Mouse (Mus musculus): ENCODE data around the gene Washc3.
A peak's percentile ranks its signal among the peaks of the same experiment; 100 is the strongest.

Washc3 gene

GRCm38 (mm10) chr10:88200951-88201638 lies at the start of gene Washc3:
TSS of gene Washc3 (plus strand) at chr10:88201093.
- DNase-seq: peak; percentile 95 to 96

- no peak for DNase-seq
Observed at GRCm38 (mm10) chr10:88151658-88152057, 49.2 kb upstream of the Washc3 start.

GRCm38 (mm10) chr10:88162096-88162495 lies 38.8 kb upstream of the Washc3 start:
- no peak for DNase-seq

DNA sequence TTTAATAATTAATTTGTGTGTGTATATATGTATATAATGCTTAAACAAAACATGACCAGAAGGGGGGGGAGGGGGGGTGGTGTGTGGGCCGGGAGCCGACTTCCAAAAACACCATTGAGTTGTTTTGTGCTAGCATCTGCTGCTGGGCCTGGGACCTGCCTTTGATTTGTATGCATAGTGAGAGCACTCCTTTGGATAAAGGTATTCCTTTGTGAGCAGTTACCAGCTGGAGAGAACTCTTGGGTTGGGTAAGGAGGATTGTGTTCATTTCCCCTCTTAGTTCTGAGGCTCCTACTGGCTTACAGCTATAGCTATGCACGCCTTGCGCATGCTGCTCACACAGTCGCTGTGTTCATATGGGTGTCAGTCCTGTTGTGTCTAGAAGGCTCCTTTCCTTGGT lies 38.2 kb upstream of the Washc3 start:
- DNase-seq: no peak

DNA sequence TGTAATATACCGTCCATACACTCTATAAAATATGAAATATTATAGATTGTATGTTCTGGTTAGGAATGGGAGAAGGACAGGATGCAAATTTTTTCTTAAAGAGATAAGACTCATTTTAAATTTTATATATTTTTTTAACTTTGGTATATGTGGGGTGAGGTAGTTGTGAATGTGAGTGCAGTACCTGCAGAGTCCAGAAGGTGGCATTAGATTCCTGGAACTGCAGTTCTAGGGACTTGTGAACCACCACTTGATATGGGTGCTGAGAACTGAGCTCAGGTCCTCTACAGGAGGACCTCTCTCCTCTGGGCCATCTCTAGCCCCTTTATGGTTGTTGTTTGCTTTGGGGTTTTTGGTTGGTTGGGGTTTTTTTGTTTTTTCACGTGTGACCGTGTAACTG lies 34.7 kb upstream of the Washc3 start:
- DNase-seq: no peak

- DNase-seq: no peak
Observed at GRCm38 (mm10) chr10:88167438-88168077, 33.3 kb upstream of the Washc3 start.

GRCm38 (mm10) chr10:88200541-88200940 lies 352 bp upstream of the Washc3 start:
- DNase-seq: no peak

- DNase-seq: no peak
Observed at GRCm38 (mm10) chr10:88201650-88202049, 757 bp downstream of the Washc3 start.

DNA sequence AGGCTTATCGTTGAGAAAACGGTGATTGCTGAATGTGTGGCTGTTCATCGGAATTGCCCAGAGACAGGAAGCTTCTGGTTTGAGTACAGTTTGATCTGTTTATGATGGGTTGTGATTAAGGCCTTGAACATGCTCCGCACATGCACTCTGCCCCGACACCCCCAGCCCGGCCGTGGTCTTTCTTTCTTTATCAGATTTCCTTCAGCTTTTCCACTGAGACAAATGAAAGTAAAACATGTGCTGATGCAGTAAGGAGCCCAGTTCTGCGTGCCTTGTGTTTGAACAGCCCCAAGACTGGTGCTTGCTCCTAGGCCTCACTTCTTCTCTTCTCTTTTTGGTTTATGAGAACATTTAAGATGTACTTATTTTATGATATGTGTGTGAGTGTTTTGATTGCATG lies 1.7 kb downstream of the Washc3 start:
- no peak for DNase-seq

DNA sequence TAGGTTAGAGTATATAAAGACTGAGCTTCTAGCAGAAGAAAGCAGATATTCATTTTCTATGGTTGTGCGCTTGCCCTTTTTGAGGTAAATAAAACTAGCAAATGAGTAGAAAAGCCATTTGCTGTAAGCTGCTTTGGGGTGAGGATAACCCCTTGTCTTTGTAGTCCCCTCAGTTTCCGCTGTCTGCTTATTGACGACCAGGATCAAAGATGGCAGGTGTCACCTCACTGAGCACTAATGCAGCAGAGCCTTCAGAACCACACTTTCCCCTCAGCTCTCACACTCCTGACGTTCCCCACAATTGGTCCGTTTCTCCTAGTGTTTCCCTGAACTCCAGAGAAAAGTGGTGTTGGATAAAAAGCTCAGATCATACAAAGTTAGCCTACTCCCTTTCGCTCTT lies 2.3 kb downstream of the Washc3 start:
- DNase-seq: no peak

- DNase-seq: no peak
Observed at GRCm38 (mm10) chr10:88212644-88213043, 11.8 kb downstream of the Washc3 start.

DNA sequence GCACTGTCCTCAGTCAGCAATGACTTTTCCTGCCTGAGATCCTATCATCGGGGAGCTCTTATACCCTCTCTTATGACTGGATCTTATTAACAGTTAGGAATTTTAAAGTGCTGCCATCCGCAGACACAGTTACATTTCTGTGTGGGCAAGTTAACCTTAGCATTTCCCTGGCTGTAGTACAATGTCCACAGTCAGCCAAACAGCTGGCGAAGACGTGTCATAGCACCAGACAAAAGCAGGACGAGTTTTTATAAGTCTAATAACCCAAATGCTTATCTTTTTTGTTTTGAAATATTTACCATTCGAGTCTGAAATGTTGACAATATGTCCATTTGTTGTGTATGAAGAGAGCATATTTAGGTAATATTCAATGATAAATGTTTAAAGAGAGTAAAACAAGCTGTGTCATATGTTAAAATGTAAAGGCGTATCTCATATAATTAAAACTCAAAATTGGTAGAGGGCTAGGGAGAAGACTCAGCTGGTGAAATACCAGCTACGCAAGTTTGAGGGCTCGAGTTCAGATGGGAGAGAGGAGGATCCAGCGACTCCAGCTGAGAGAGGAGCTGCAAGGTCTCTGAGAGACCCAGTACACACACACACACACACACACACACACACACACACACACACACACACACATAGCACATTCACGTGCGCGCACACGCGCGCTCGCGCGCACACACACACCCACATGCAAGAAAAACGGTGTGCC lies 14.1 kb downstream of the Washc3 start:
- no peak for DNase-seq

DNA sequence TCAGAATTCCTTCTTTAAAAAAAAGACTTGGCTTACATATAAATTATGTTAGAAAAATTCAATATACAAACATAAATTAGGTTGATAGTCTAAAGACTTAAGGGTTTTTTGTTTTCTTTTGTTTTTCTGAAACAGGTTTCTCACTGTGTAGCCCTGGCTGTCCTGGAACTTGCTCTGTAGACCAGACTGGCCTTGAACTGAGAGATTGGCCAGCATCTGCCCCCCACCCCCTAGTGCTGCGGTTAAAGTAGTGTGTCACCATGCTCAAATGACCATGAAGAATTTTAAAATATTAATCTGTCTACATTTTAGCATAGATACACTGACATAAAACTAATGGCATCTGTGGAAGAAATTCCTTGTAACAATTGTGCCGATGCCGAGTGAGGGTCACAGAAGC lies 17.3 kb downstream of the Washc3 start:
- DNase-seq: no peak

DNA sequence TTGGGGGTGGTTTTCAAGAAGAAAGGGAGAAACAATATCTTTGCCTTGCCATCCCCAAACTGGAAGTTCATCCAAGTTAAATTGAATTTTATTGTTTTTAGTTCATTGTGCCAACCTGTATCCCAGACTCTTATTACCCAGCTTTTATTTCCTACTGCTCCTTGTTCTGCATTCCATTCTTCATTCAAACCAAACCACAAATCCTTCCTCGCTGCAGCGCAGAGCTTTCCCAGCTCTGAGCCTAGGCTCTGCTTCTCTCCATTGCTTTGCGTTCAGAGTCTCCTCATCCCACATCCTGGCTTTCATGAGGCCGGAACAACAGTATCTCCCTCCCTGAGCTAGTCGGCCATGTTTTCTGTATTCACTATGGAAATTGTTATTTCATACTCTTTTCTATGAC lies 20.8 kb downstream of the Washc3 start:
- no peak for DNase-seq

DNA sequence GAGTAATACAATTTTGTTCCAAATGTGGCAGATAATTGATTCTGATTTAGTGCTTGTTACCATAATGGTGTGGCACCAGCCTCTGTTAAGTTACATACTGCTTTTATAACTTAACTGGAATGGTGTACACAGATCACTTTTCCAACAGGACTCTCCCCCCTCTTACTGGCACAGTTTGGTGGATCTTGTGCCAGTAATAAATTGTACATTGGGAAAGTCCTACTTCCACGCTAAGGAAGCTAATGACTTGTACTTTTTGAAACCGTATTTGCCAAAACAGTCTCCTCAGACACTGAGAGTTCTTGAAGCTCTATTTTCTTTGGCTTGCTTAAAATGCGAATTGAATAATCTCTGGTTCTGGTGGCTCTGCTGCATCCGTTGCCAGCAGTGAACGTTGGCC lies 24.5 kb downstream of the Washc3 start:
- DNase-seq: no peak

DNA sequence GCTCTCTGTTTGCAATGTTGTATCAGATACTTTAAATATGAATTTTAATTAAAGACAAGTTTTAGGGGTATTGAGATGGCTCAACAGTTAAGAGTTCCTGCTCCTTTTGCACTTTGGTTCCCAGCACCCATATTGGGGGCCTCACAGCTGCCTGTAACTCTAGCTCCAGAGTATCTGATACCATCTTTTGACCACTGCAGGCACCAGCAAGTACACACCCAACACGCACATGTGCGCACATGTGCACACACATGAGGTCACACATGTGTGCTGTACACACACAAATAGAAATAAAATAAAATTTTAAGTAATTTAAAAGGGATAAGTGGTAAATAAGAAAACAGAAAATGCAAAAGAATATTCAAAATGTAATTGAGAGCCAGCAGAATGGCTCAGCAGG lies 27.1 kb downstream of the Washc3 start:
- no peak for DNase-seq

DNA sequence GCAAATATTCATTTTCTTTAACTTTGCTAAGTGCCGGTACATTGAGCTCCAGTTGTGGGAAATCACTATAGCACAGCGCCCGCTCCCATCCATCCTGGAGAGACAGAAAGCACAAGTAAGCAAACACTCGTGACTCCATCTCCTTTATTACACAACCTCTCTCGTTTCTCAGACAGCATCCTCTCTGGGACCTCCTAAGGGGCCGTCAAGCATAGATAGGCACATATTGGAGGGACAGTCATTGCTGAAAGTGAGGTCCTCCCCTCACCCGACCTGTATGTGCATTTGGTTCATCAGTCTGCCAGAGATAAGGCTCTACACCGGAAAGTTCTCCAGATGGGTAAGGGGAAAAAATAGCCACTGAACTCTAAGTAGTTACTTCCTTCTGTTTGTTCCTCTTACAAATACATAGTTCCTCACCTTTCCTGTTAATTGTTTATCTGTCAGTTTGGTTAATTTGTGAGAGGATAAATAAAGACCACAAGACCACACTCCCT lies 27.7 kb downstream of the Washc3 start:
- no peak for DNase-seq

- DNase-seq: no peak
Observed at GRCm38 (mm10) chr10:88231671-88232070, 30.8 kb downstream of the Washc3 start.

DNA sequence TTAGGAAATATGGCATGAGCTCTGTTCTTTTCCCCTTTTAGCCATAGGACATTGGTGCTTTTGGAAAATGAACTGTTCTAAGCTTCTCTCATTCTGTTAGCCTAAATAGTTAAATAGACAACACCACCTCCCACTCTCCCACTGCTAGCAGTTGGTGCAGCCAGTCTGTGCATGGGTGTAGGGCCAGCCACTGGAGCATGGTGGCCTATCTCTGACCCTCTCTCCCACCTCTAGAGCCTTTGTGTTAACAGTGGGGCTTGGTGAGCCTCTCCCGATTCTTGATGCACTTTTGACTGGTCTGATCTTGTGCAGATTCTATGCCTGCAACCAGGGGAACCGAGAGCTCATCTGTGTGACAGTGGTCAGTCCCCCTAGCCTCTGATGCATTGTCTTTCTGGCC lies 31.9 kb downstream of the Washc3 start:
- DNase-seq: no peak

DNA sequence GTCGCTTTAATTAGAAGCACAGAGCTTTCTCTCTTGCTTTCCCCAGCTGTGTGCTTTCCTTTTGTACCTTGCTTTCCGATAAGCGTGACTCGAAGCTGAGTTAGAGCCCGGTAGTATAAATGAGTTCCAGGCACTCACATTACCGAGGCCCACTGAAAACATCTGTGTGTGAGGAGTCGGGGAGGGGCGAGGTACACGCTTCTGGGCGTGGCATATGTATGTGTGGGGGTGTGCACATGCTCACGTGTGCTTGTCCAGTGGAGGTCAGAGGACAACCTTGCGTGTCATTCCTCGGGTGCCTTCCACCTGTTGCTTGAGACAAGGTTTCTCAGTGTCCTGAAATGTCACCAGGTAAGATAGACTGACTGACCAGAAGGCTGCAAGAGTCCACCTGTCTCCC lies 43.8 kb downstream of the Washc3 start:
- no peak for DNase-seq

- no peak for DNase-seq
Observed at GRCm38 (mm10) chr10:88250300-88250699, 49.4 kb downstream of the Washc3 start.

GRCm38 (mm10) chr10:88252121-88252862 lies 51.4 kb downstream of the Washc3 start:
- DNase-seq: no peak

GRCm38 (mm10) chr10:88255556-88255955 lies 54.7 kb downstream of the Washc3 start:
- DNase-seq: no peak

Data from kidney, postnatal 4 days (tissue).